Mouse (Mus musculus) ovary, adult 10 weeks (tissue): ENCODE measurements around the gene Cebpb. TPM values are rescaled to one million over a fixed set of nuclear protein-coding genes. Genes with fewer than 3 reads are reported as not detected.

Experiments used
- polyA plus RNA-seq: library from polyadenylated mRNA; stranded (reverse); fragments of 350-450 nt; fragmentation: Illumina TruSeq; extraction: RNeasy Lipid Tissue Mini Kit (QIAGEN cat#74804); gene quantifications from one replicate; pipeline ENCODE4 v1.2.3, GENCODE M21; 2014

Gene Cebpb
- 20.0 TPM for polyA plus RNA-seq

GRCm38 (mm10) chr2:167688498-167689451 lies at the start of gene Cebpb:
Gene Cebpb (plus strand): TSS chr2:167688915.

DNA sequence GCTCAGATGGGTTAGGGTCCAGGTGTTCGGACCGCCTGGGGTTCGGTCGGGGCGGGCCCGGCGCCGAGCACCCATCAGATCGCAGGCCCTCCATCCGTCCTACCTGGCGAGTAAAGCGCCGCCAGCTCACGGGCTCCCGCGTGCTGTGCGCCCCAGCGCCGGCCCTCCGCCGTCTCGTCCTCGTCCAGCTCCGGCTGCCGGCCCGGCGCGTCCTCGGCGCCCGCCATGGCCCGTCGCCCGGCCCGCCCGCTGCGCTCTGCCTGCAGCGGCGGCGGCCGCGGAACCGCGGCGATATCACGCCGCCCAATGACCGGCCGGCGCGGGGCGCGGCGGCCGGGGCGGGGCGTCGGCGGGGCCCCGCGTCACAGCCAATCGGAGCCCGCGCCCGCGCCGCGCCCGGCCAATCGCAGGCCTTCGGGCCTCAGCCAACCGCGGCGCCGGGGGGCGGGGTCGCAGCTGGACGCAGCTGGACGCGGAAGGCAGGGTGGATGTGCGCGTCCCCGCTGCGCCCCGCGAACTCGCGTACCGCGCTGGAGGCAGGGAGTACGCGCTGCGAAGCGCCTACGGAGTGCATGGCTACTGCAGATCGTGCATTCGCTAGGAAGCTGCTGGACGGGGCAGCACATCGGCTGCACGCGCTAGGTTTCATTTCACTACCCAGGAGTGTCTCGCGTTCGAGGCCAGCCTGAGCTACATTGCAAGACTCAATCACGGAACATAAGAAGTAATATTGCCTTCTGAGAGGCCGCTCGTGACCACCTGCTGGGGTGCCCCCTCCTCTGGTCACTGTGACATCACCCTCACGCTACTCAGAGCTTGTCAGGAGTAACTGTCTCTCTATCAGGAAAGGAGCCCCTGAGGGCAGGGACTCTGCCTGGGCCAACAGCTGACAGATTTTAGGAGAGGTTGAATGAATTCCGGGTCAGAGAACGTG lies 27.2 kb upstream of the Cebpb start, which contains the start of gene Gm20431:
Gene Gm20431, minus strand, starts transcription at position 227 of the 934 bp plus-strand sequence.

DNA sequence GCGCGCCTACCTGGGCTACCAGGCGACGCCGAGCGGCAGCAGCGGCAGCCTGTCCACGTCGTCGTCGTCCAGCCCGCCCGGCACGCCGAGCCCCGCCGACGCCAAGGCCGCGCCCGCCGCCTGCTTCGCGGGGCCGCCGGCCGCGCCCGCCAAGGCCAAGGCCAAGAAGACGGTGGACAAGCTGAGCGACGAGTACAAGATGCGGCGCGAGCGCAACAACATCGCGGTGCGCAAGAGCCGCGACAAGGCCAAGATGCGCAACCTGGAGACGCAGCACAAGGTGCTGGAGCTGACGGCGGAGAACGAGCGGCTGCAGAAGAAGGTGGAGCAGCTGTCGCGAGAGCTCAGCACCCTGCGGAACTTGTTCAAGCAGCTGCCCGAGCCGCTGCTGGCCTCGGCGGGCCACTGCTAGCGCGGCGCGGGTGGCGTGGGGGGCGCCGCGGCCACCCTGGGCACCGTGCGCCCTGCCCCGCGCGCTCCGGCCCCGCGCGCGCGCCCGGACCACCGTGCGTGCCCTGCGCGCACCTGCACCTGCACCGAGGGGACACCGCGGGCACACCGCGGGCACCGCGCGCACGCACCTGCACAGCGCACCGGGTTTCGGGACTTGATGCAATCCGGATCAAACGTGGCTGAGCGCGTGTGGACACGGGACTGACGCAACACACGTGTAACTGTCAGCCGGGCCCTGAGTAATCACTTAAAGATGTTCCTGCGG lies 945 bp downstream of the Cebpb start, which contains the start of gene Tmem189:
Gene Tmem189, minus strand, starts transcription at position 322 of the 718 bp plus-strand sequence.

Other genes starting within 250 kb of the Cebpb start
- 22.6 TPM for gene Rnf114, start 196.3 kb upstream of the Cebpb start, polyA plus RNA-seq
- 4.8 TPM for gene Spata2, start 196.0 kb upstream of the Cebpb start, polyA plus RNA-seq
- gene Snai1, start 150.7 kb upstream of the Cebpb start, polyA plus RNA-seq, result not detected
- gene Ube2v1, start 56.8 kb upstream of the Cebpb start, polyA plus RNA-seq, result 66.2 TPM
- not detected for gene Gm20431, start 27.4 kb upstream of the Cebpb start, polyA plus RNA-seq
- 4.0 TPM for gene Tmem189, start 907 bp downstream of the Cebpb start, polyA plus RNA-seq
- 44.7 TPM for gene Ptpn1, start 243.1 kb downstream of the Cebpb start, polyA plus RNA-seq